ENCODE assay signal across 4 mouse cellular contexts in genomic region chr3:21697980-21698672, GRCm38 (mm10).
DNase-seq lines count a peak whose midpoint lies in the region; ATAC-seq lines count a peak whose summit lies in the region.
"Not testable (repeated sequence)": the region's sequence is repeated elsewhere in the genome, so short reads cannot be mapped to it uniquely, and the experiment has no call there.

No protein-coding gene starts in this region.

- H3K36me3 ChIP-seq in intestine, embryonic 15.5 days; intestine, embryonic 16.5 days (ENCODE audit: control insufficient read depth, insufficient read depth, low read length): not testable (repeated sequence)

- not testable (repeated sequence) for H3K27ac ChIP-seq in intestine, embryonic 15.5 days; intestine, embryonic 16.5 days (ENCODE audit: low read length)

- not testable (repeated sequence) for H3K27me3 ChIP-seq in intestine, embryonic 15.5 days (replicated peaks); intestine, embryonic 16.5 days (replicated peaks; ENCODE audit: control insufficient read depth, insufficient read depth, low read length)

- H3K9ac ChIP-seq in intestine, embryonic 15.5 days; intestine, embryonic 16.5 days (ENCODE audit: low read depth, low read length): not testable (repeated sequence)

- not testable (repeated sequence) for H3K4me3 ChIP-seq in intestine, embryonic 15.5 days (replicated peaks); intestine, embryonic 16.5 days (ENCODE audit: low read length)

- not testable (repeated sequence) for H3K9me3 ChIP-seq in intestine, embryonic 15.5 days; intestine, embryonic 16.5 days (ENCODE audit: control insufficient read depth, low read length)

- H3K4me1 ChIP-seq in intestine, embryonic 15.5 days (replicated peaks); intestine, embryonic 16.5 days (ENCODE audit: control insufficient read depth, insufficient read depth, low read length): not testable (repeated sequence)

- H3K4me2 ChIP-seq in intestine, embryonic 15.5 days (replicated peaks); intestine, embryonic 16.5 days (ENCODE audit: low read depth, low read length): not testable (repeated sequence)

- DNase-seq in 3T3-L1 (ENCODE audit: low read depth, low spot score), result peak; percentile 30
- DNase-seq in large intestine, adult 2 months (ENCODE audit: low read depth, low spot score), result peak; percentile 29

- peak; percentile 61; the same call in 1 of the 2 replicates for ATAC-seq in intestine, embryonic 15.5 days
- ATAC-seq in intestine, embryonic 16.5 days, result peak; percentile 59

- WGBS in intestine, embryonic 15.5 days, result 40% methylated on average over 1 of the region's 1 CpGs
- 46% methylated on average over 1 of the region's 1 CpGs for WGBS in intestine, embryonic 16.5 days
- WGBS in large intestine, adult 2 months, result 11% methylated on average over 1 of the region's 1 CpGs
